Mouse (Mus musculus): Measurements from ENCODE around the gene Mus81.

GRCm38 (mm10) chr19:5444954-5445353, 43.2 kb downstream of the Mus81 start:
- TF ChIP-seq CTCF (IDR thresholded peaks at IDR 0.05; ENCODE audit: extremely low read depth, insufficient read depth, insufficient read length, insufficient replicate concordance) (no peak), POLR2A (IDR thresholded peaks at IDR 0.05; ENCODE audit: low read depth, low read length) (no peak)
